Mouse (Mus musculus): ENCODE measurements at regions not wholly inside any gene's neighbourhood (a gene's known extent, or its start where the extent isn't known, plus 50 kb on each side); places are given as distances from the start of the nearest gene placed in this dataset.

DNA sequence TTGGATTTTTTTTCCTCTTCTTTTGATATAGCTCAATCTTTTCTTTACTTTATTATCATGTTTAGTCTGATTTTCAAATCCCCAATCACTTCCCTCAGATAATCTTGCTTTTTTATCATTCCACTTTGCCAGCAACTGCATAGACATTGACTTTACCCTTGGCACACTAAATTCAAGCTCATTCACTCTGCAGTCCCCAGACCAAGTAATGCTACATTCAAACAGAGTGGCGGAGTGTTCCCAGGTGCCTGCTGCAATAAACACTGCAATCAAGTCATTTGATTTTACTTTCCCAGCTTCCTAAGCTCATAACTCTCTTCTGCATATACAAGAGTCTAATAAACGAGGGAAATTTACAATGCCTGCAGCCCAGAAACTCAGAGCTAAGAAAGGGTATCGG is 269.8 kb downstream of the Rps29 start:
- no peak for ATAC-seq (replicated peaks; ENCODE audit: poor library complexity, severe bottlenecking)

DNA sequence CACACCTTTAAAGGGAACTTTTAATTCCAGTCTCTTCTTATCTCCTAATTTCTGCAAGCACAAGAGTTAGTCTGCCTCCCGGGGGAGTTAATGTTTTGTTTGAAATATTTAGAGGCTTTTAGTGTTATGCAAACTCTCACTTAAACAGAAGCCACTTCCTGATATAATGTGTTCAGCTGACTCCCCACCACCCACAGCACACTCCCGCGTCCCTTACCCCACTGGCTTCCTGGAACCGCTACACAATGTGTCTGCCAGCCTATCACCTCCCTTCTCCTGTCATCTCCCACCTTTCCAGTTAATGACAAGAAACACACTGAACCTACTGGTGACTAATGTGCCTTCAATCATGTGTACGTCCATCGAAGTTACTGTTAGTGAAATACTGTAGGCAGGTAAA is 276.5 kb downstream of the Rps29 start:
- peak; percentile 52; the same call in 1 of the 2 replicates for ATAC-seq (replicated peaks; ENCODE audit: poor library complexity, severe bottlenecking)

GRCm38 (mm10) chr12:68879425-68879824 is 279.6 kb downstream of the Rps29 start:
- ATAC-seq (replicated peaks; ENCODE audit: poor library complexity, severe bottlenecking) = no peak

DNA sequence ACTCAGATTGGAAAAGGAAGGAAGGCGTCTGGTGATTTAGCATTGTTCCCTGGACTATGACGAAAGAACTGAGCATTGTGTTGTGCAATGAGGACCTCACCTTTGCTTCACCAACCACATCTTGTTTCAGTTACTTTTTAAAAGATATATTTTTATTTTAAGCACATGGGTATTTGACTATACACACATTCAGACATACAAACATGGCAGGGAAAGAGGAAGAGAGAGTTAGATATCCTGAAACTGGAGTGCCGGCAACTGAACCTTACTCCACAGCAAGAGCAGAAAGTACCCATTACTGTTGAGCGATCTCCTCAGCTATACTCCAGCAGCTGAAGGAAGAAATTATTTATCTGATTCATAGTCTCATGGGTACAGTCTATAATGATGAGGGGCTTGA is 287.7 kb downstream of the Rps29 start:
- peak; percentile 65 for ATAC-seq (replicated peaks; ENCODE audit: poor library complexity, severe bottlenecking)

DNA sequence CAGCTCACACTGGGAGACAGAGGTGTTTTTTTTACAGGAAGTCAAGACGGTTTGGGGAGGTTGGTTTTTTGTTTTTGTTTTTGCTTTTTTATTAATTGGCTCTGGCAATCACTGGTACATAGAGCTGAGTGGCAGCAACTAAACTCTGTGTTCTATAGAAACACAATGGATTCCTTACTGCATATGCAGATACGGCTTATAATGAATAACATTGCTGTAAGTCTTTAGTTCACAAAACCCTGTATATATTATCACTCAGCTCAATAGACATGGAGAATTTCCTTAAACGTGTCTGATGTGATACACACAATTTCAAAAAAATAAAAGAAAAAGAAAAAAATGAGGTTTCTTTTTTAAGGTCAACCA is 296.0 kb downstream of the Rps29 start:
- ATAC-seq (replicated peaks; ENCODE audit: poor library complexity, severe bottlenecking) = no peak

DNA sequence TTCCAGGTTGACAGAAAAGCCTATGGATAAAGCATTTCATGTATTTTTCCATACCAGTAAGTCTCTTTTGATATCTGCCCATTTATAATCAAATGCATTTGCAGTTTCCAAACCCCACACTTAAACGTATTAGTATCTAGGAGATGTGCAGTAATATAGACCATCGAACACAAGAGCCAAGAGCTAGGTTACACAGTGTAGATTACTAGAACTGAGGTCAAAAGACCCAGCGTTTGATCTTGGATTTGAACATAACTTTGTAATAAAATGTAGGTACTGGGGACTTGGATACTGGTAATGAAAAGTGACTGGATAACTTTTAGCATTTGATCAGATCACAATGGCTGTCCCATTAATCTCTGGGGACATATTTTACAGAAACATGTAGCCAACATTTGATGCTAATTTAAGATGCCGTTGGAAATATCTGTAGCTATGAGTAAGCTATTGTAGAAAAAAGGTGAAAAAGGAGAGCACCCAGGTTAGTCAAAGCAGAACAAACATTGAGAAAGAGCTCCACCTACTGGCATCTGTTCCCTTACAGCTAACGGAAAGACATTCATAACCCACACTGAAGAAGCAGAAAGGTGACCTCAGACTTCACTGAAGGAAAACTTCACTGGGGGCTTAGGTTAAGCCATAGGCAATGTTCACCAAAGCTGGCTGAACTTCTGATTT is 296.5 kb downstream of the Rps29 start:
- ATAC-seq (replicated peaks; ENCODE audit: poor library complexity, severe bottlenecking) = no peak

GRCm38 (mm10) chr12:68860332-68860731 is 298.7 kb downstream of the Rps29 start:
- ATAC-seq (replicated peaks; ENCODE audit: poor library complexity, severe bottlenecking) = no peak

- no peak for ATAC-seq (replicated peaks; ENCODE audit: poor library complexity, severe bottlenecking)
Measured at GRCm38 (mm10) chr12:68849616-68850140, 309.3 kb downstream of the Rps29 start.

GRCm38 (mm10) chr12:68840815-68841214 is 318.2 kb downstream of the Rps29 start:
- ATAC-seq (replicated peaks; ENCODE audit: poor library complexity, severe bottlenecking) = no peak

DNA sequence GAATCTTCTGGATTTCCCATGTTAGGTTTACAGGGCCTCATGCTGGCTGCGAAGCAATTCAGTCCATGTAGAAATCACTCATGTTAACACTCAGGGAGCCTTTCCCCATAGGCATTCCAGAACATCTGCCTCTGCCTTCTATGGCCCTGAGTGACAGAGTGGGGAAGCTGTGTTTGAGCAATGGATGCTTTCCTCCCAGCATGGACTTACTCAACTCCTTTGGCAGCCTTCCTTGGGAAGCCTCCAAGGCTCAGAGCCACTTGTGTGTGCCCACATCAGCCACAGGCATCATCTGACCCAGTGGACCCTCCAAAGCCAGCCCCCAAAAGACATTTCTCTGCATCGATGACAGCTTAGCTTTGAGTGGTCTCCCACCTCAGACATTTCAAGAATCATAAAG is 318.8 kb downstream of the Rps29 start:
- ATAC-seq (replicated peaks; ENCODE audit: poor library complexity, severe bottlenecking) = no peak

- ATAC-seq (replicated peaks; ENCODE audit: poor library complexity, severe bottlenecking) = peak; percentile 99
Measured at GRCm38 (mm10) chr12:68836023-68836422, 323.0 kb downstream of the Rps29 start.

DNA sequence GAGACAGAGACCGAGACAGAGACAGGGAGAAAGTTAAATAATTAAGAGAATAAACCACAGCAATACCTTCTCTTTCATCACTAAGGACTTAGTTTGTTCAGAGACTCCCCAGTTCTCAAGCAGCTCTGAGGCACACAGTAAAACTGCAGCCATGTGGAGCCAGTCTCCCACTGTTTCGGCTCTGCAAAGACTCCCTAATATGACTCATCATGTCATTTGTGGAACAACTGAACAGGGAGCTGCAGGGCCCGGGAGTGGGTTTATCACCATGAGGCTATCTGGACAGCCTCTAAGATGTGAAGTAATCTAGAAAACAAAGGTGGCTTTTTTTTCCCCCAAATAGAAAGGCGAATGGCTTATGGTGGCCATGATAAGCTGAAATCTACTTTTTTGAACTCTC is 325.1 kb downstream of the Rps29 start:
- ATAC-seq (replicated peaks; ENCODE audit: poor library complexity, severe bottlenecking) = no peak

DNA sequence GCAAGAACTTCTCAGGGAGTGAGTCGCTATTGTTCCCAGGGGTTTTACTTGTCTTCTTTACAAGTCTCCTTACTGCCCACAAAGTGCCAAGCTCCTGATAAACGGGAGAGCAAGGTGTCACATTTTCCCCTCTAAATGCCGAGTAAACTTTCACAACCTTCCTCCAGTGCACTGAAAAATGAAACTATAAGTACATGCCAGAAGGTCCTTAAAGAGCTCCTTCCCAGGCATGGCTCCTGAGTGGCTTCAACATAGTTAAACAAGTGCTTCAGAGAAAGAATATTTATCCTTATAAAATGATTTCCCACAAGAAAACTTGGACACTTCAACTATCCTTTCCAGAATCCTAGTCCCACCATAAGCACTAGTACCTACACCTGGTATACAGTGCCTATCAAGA is 329.6 kb downstream of the Rps29 start:
- no peak for ATAC-seq (replicated peaks; ENCODE audit: poor library complexity, severe bottlenecking)

DNA sequence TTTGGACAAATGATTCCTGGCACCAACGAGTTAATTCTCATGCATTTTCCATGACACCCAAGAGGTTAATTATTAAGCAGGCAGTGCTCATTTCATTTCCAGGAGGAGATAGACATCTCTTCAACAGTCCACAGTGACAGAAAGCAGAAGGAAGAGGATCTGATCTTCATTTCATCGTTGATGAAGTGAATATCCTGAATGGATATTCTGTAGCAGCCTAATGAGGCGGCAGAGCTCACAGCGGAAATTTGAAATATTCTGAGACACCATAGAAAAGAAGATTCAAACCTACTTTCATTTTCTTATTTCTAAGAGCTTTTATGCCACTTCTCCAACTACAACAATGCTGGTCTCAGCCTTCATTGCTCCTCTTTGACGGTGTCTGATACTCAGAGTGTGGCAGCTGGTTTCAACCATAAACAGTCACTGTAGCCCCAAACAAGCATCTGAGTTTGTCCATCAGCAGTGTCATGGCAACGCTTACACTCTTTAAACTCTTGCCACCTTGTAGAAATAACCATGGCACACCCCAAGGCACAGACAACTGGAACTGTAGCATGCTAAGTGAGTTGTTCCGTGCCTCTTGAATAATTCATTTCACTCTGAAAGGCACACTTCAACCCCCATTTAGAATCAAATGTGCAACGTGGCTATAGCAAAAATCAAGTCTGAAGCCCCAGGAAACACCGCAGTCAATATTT is 331.3 kb downstream of the Rps29 start:
- ATAC-seq (replicated peaks; ENCODE audit: poor library complexity, severe bottlenecking) = no peak

- ATAC-seq (replicated peaks; ENCODE audit: poor library complexity, severe bottlenecking) = no peak
Measured at GRCm38 (mm10) chr12:68794396-68794795, 364.6 kb downstream of the Rps29 start.

GRCm38 (mm10) chr12:68783636-68784035 is 375.4 kb downstream of the Rps29 start:
- ATAC-seq (replicated peaks; ENCODE audit: poor library complexity, severe bottlenecking) = no peak

DNA sequence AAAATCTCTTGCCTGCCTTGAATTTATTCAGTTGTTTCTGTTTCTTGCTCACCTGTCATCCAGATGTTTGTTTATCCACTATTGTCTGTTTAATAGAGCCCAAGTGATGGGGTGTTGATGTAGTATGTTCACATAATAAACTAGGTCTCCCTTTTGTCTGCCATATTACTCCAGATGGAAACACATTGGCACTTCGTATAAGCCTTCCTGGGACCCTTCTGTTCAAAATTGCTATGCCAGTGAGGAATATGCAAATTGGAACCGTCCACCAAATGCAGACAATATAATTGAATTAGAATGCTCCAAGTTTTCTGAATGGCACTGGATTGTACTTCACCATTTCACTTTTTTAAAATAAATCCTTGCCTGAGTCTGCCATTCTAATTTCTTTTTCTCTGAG is 383.5 kb downstream of the Rps29 start:
- no peak for ATAC-seq (replicated peaks; ENCODE audit: poor library complexity, severe bottlenecking)

DNA sequence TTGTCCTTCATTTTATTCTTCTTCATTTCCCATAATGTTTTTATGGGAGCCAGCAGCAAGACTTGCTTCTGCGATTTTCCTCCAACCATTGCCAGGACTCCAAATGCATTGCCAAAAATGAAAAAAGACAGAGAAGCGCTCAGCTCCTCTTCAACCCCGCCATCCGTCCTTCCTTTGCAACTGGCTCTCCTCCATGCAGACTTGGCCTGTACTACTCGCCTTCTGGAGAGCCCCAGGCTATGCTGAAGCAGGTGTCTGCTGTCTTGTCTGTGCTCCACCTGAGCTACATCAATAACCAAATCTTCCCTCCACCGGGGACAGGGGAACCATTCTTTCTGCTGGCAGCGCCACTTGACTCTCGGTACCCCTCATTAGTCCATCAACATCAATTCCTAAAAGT is 384.2 kb downstream of the Rps29 start:
- ATAC-seq (replicated peaks; ENCODE audit: poor library complexity, severe bottlenecking) = no peak

- ATAC-seq (replicated peaks; ENCODE audit: poor library complexity, severe bottlenecking) = no peak
Measured at GRCm38 (mm10) chr12:68758263-68759020, 400.5 kb downstream of the Rps29 start.

GRCm38 (mm10) chr12:68728882-68729281 is 430.1 kb downstream of the Rps29 start:
- ATAC-seq (replicated peaks; ENCODE audit: poor library complexity, severe bottlenecking) = no peak

- no peak for ATAC-seq (replicated peaks; ENCODE audit: poor library complexity, severe bottlenecking)
Measured at GRCm38 (mm10) chr12:68718946-68719345, 440.0 kb downstream of the Rps29 start.

Measured in granulocyte monocyte progenitor cell, adult 5-6 weeks (primary cell).